8 mouse cellular contexts compared by ENCODE assay signal in the genomic region with DNA sequence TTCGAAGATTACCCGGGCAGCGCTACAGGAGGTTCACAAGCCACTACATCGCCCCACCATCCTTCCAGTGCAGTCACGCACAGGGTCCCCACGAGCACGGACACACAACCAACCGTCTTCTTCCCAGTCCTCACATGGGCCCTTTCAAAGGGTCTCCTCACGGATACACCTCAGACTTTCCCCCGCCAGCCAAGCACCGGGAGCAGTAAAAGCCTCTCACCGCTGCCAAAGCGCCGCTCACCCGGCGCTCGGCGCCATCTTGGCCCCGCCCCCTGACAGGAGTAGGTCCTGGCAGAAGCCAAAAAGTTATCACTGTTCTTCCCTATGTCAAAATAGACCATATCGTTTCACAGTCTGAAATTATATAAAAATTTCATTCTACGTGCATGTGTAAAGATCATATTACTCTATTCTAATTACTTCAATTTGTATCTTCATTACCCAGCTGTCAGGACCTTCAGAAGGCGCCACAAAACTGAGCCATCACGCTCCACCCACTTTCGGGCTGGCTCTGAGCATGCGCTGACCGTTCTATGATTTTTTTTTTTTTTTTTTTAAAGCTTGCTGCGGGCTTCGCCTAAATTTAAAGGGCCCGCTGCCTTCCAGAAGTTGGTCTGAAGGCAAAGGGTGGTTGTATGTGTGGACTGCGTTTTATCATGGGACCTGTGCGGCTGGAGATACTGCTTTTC. TPM values are rescaled to one million over a fixed set of nuclear protein-coding genes. Genes with fewer than 3 reads are reported as not detected.
DNase-seq lines count a peak whose midpoint lies in the region; ATAC-seq and TF ChIP-seq lines count a peak whose summit lies in the region.

A gene (minus strand): TSS at position 502 of the 689 bp plus-strand sequence.
A gene (plus strand): TSS at position 536 of the 689 bp plus-strand sequence.

- peak within 1 kb of the TSS; percentile 51 to 99 for H3K4me3 ChIP-seq in MEL (ENCODE audit: control insufficient read depth in 1 of 2, insufficient read depth in 1 of 2, low read depth in 2 of 2, low read length in 2 of 2)
- H3K4me3 ChIP-seq in cerebellum, adult 2 months (replicated peaks; ENCODE audit: insufficient read depth, low read depth, low read length), result peak within 1 kb of the TSS; percentile 98
- peak within 1 kb of the TSS; percentile 73 for H3K4me3 ChIP-seq in forebrain, postnatal 0 days (ENCODE audit: low read depth, low read length)
- peak within 1 kb of the TSS; percentile 99 for H3K4me3 ChIP-seq in layer of hippocampus, adult 2 months
- peak within 1 kb of the TSS; percentile 71 for H3K4me3 ChIP-seq in lung, embryonic 14.5 days (ENCODE audit: low read depth, low read length)

- peak within 1 kb of the TSS; percentile 77 for H3K4me2 ChIP-seq in forebrain, postnatal 0 days (ENCODE audit: low read depth)
- H3K4me2 ChIP-seq in lung, embryonic 14.5 days, result peak within 1 kb of the TSS; percentile 82

- peak within 1 kb of the TSS; percentile 84 for H3K27ac ChIP-seq in MEL (ENCODE audit: control insufficient read depth, low read depth, low read length)
- H3K27ac ChIP-seq in cerebellum, adult 2 months (ENCODE audit: insufficient read depth, low read length), result peak within 1 kb of the TSS; percentile 74
- peak within 1 kb of the TSS; percentile 73 for H3K27ac ChIP-seq in forebrain, postnatal 0 days (ENCODE audit: low read depth, low read length)
- peak within 1 kb of the TSS; percentile 92 for H3K27ac ChIP-seq in layer of hippocampus, adult 2 months
- H3K27ac ChIP-seq in lung, embryonic 14.5 days (ENCODE audit: low read depth), result peak within 1 kb of the TSS; percentile 42

- no peaks in the 10 kb centered on the region for H3K9me3 ChIP-seq in MEL (replicated peaks; ENCODE audit: insufficient read depth, low read length)
- no peaks in the 10 kb centered on the region for H3K9me3 ChIP-seq in forebrain, postnatal 0 days (ENCODE audit: low read length)
- no peaks in the 10 kb centered on the region for H3K9me3 ChIP-seq in lung, embryonic 14.5 days (ENCODE audit: low read depth, low read length)

- H3K9ac ChIP-seq in MEL (ENCODE audit: control insufficient read depth, low read depth, low read length, poor library complexity, severe bottlenecking), result peak within 1 kb of the TSS; percentile 96
- H3K9ac ChIP-seq in forebrain, postnatal 0 days, result peak within 1 kb of the TSS; percentile 70
- H3K9ac ChIP-seq in lung, embryonic 14.5 days, result peak within 1 kb of the TSS; percentile 74

- H3K4me1 ChIP-seq in MEL (ENCODE audit: control insufficient read depth in 1 of 2, insufficient read depth in 2 of 2, low read length in 2 of 2), result peaks cover 0 to 5% of the 10 kb centered on the region in 2 experiments; a peak in 1 of 4 replicates
- H3K4me1 ChIP-seq in cerebellum, adult 2 months (ENCODE audit: control insufficient read depth, insufficient read depth, low read length), result no peaks in the 10 kb centered on the region
- peaks cover 15% of the 10 kb centered on the region for H3K4me1 ChIP-seq in forebrain, postnatal 0 days (ENCODE audit: insufficient read depth)
- no peaks in the 10 kb centered on the region for H3K4me1 ChIP-seq in lung, embryonic 14.5 days (ENCODE audit: insufficient read depth)

- peak; percentile 93 for DNase-seq in MEL (ENCODE audit: low read depth, low spot score)
- peak; percentile 87 to 90 for DNase-seq in cerebellum, adult 2 months
- DNase-seq in forebrain, postnatal 0 days, result peak; percentile 95
- peak; percentile 88 for DNase-seq in heart, postnatal 4 days
- peak; percentile 79 to 89 for DNase-seq in layer of hippocampus, adult 2 months (ENCODE audit: low spot score in 2 of 2)
- DNase-seq in lung, embryonic 14.5 days, result peak; percentile 95
- DNase-seq in testis, postnatal 14 days (ENCODE audit: low spot score), result peak; percentile 88

- no peak for TF ChIP-seq EP300 in MEL (IDR thresholded peaks at IDR 0.05; ENCODE audit: low read depth in 1 of 2, low read length in 2 of 2)

- peak; percentile 90 for ATAC-seq in forebrain, postnatal 0 days
- peak; percentile 82 for ATAC-seq in lung, embryonic 14.5 days (ENCODE audit: insufficient read depth)
- ATAC-seq in neutrophil, adult 5-6 weeks (ENCODE audit: extremely low read depth, insufficient number of reproducible peaks, low FRiP score, poor library complexity, severe bottlenecking), result peak; percentile 62

- WGBS in cerebellum, adult 2 months, result under 1% methylated on average over 31 of the region's 31 CpGs
- under 1% methylated on average over 31 of the region's 31 CpGs for WGBS in forebrain, postnatal 0 days
- under 1% methylated on average over 31 of the region's 31 CpGs for WGBS in lung, embryonic 14.5 days

- no peak for TF ChIP-seq CTCF in MEL (IDR thresholded peaks at IDR 0.05 in 2 of 3, conservative IDR thresholded peaks at IDR 0.05 in 1 of 3; ENCODE audit: control insufficient read depth in 1 of 3, insufficient read depth in 1 of 3, low read depth in 2 of 3, low read length in 3 of 3, poor library complexity in 1 of 3, severe bottlenecking in 1 of 3)
- no peak for TF ChIP-seq CTCF in cerebellum, adult 2 months (IDR thresholded peaks at IDR 0.05; ENCODE audit: borderline replicate concordance, insufficient read depth, low read depth, low read length)
- no peak for TF ChIP-seq CTCF in forebrain, postnatal 0 days (IDR thresholded peaks at IDR 0.05; ENCODE audit: low read depth)
- TF ChIP-seq CTCF in layer of hippocampus, adult 2 months (conservative IDR thresholded peaks at IDR 0.05), result no peak
- TF ChIP-seq CTCF in lung, embryonic 14.5 days (IDR thresholded peaks at IDR 0.05; ENCODE audit: low read depth), result no peak

- peak; percentile 98 to 100 for TF ChIP-seq POLR2A in MEL (IDR thresholded peaks at IDR 0.05; ENCODE audit: control insufficient read depth in 1 of 2, insufficient read depth in 1 of 2, low read depth in 1 of 2, low read length in 2 of 2, poor library complexity in 1 of 2)
- TF ChIP-seq POLR2A in cerebellum, adult 2 months (IDR thresholded peaks at IDR 0.05; ENCODE audit: borderline replicate concordance, insufficient read depth, low read length), result peak; percentile 91

- no peaks in the 10 kb centered on the region for H3K27me3 ChIP-seq in MEL (ENCODE audit: control insufficient read depth in 1 of 2, insufficient read depth in 2 of 2, low read length in 2 of 2)
- H3K27me3 ChIP-seq in cerebellum, adult 2 months (ENCODE audit: control insufficient read depth, insufficient read depth, low read length), result no peaks in the 10 kb centered on the region
- H3K27me3 ChIP-seq in forebrain, postnatal 0 days (ENCODE audit: insufficient read depth, low read length), result no peaks in the 10 kb centered on the region
- no peaks in the 10 kb centered on the region for H3K27me3 ChIP-seq in lung, embryonic 14.5 days (ENCODE audit: insufficient read depth, low read length)

- no peak for TF ChIP-seq RAD21 in MEL (IDR thresholded peaks at IDR 0.05; ENCODE audit: low read depth, low read length)

- peaks cover 0 to 5% of the 10 kb centered on the region in 2 experiments; a peak in 2 of 4 replicates for H3K36me3 ChIP-seq in MEL (ENCODE audit: control insufficient read depth in 1 of 2, insufficient read depth in 2 of 2, low read length in 2 of 2)
- H3K36me3 ChIP-seq in forebrain, postnatal 0 days (ENCODE audit: insufficient read depth), result peaks cover 23% of the 10 kb centered on the region
- H3K36me3 ChIP-seq in lung, embryonic 14.5 days (ENCODE audit: insufficient read depth), result peaks cover 34% of the 10 kb centered on the region

- H3K79me2 ChIP-seq in MEL (ENCODE audit: control insufficient read depth, insufficient read depth, low read length, poor library complexity), result peaks cover 6% of the 10 kb centered on the region; the same call in 1 of the 2 replicates

TF ChIP-seq in MEL, 35 proteins besides CTCF, POLR2A, EP300 and RAD21 (continues in another document):
- TF ChIP-seq NELFE (IDR thresholded peaks at IDR 0.05; ENCODE audit: low read depth, low read length) (peak; percentile 93), TCF12 (IDR thresholded peaks at IDR 0.05; ENCODE audit: low read depth, low read length) (peak; percentile 75), POLR2AphosphoS2 (IDR thresholded peaks at IDR 0.05; ENCODE audit: low read length) (no peak), NRF1 (IDR thresholded peaks at IDR 0.05; ENCODE audit: insufficient read depth, low read depth, low read length, poor library complexity, severe bottlenecking) (peak; percentile 86), E2F4 (IDR thresholded peaks at IDR 0.05; ENCODE audit: borderline replicate concordance, low read depth, low read length) (peak; percentile 84; the same call in 1 of the 2 replicates), RCOR1 (IDR thresholded peaks at IDR 0.05; ENCODE audit: low read depth, low read length) (no peak), GATA1 (IDR thresholded peaks at IDR 0.05; ENCODE audit: low read depth, low read length) (0 out of 2 replicates have a peak, but pooled peaks have one; percentile 24), ZNF384 (IDR thresholded peaks at IDR 0.05; ENCODE audit: low read depth, low read length) (peak; percentile 99), SIN3A (IDR thresholded peaks at IDR 0.05; ENCODE audit: low read length) (peak; percentile 83), MXI1 (IDR thresholded peaks at IDR 0.05; ENCODE audit: low read depth, low read length) (peak; percentile 62), TBP (IDR thresholded peaks at IDR 0.05; ENCODE audit: low read depth, low read length) (peak; percentile 95)

RNA-seq across cellular contexts. Expression of the first gene that starts in this region (rescaled TPM):
- total RNA-seq in MEL (2012; rRNA removed), result 52.6 and 59.6 TPM in 2 replicates
- polyA plus RNA-seq in MEL (2012; ENCODE audit: insufficient read depth in 1 of 2, insufficient read length in 2 of 2, low read depth in 1 of 2, low replicate concordance in 2 of 2, missing spikeins in 1 of 2), result 10 to 100 TPM in 1 of 2 experiments, not detected in 1; 94.7 TPM
- 52.7 and 54.8 TPM in 2 replicates for polyA plus RNA-seq in cerebellum, adult 2 months (2012; rRNA removed)
- total RNA-seq in forebrain, postnatal 0 days (2014; rRNA removed), result 47.6 and 55.9 TPM in 2 replicates
- 44.2 and 49.8 TPM in 2 replicates for polyA plus RNA-seq in forebrain, postnatal 0 days (2015; fragmentation: Nextera tagmentation; extraction: Ambion mirVana)
- total RNA-seq in heart, postnatal 4 days (2021), result 10 to 100 TPM; 27.7 to 28.8 TPM
- total RNA-seq in layer of hippocampus, adult 2 months (2021), result 10 to 100 TPM; 42.0 to 42.2 TPM
- 95.6 and 97.6 TPM in 2 replicates for polyA plus RNA-seq in lung, embryonic 14.5 days (2014; fragmentation: Nextera tagmentation; extraction: Ambion mirVana)
- total RNA-seq in neutrophil, adult 5-6 weeks (2017), result 26.5 and 26.7 TPM in 2 replicates

RNA-seq across cellular contexts. Expression of the second gene that starts in this region (rescaled TPM):
- total RNA-seq in MEL (2012; rRNA removed), result 7.8 TPM in 2 replicates
- 10 to 100 TPM in 1 of 2 experiments, not detected in 1; 12.1 TPM for polyA plus RNA-seq in MEL (2012; ENCODE audit: insufficient read depth in 1 of 2, insufficient read length in 2 of 2, low read depth in 1 of 2, low replicate concordance in 2 of 2, missing spikeins in 1 of 2)
- 17.3 and 18.3 TPM in 2 replicates for polyA plus RNA-seq in cerebellum, adult 2 months (2012; rRNA removed)
- 14.2 and 18.0 TPM in 2 replicates for total RNA-seq in forebrain, postnatal 0 days (2014; rRNA removed)
- 18.8 and 18.9 TPM in 2 replicates for polyA plus RNA-seq in forebrain, postnatal 0 days (2015; fragmentation: Nextera tagmentation; extraction: Ambion mirVana)
- total RNA-seq in heart, postnatal 4 days (2021), result 1 to 10 TPM; 8.9 to 9.4 TPM
- total RNA-seq in layer of hippocampus, adult 2 months (2021), result 10 to 100 TPM; 13.4 to 16.5 TPM
- polyA plus RNA-seq in lung, embryonic 14.5 days (2014; fragmentation: Nextera tagmentation; extraction: Ambion mirVana), result 55.5 and 59.0 TPM in 2 replicates
- total RNA-seq in neutrophil, adult 5-6 weeks (2017), result 26.9 and 31.3 TPM in 2 replicates

Comparison
In these comparisons a context has a peak if more than half of its experiments do, and no peak if none do; other contexts are left out.
1. Peak in every context shown above with its lines: DNase-seq, ATAC-seq, H3K4me3 ChIP-seq and H3K27ac ChIP-seq.
2. H3K27ac ChIP-seq: peak in every context shown above with its lines; median percentile 92 in layer of hippocampus, adult 2 months; 84 in MEL; 74 in cerebellum, adult 2 months; 73 in forebrain, postnatal 0 days; 42 in lung, embryonic 14.5 days.